Mouse (Mus musculus) granulocyte monocyte progenitor cell, adult 5-6 weeks (primary cell): ENCODE measurements around the gene Tnpo1. TPM values are rescaled to one million over a fixed set of nuclear protein-coding genes. Genes with fewer than 3 reads are reported as not detected.

ENCODE experiments used
- ATAC-seq: replicated peaks from 2 replicates; pipeline ENCODE4 v1.8.0; 2016; ENCODE audit warnings: mild to moderate bottlenecking, moderate TSS enrichment, inconsistent platforms; ENCODE audit not compliant: poor library complexity, severe bottlenecking
- total RNA-seq, 2 experiments: library from RNA; stranded (forward) in 1 of 2; stranded (reverse) in 1 of 2; fragments of 200-712, 200-1000 nt in 1 of 2; fragments of >200 nt in 1 of 2; fragmentation: Nextera tagmentation in 1 of 2; gene quantifications; 2 replicates each; pipeline ENCODE4 v1.2.3; 2014 to 2017

Tnpo1 gene
- total RNA-seq, 2 experiments from 2014 or later, result 119 to 142 TPM

- no peak for ATAC-seq
Measured at GRCm38 (mm10) chr13:98792864-98793263, 133.3 kb downstream of the Tnpo1 start.

- no peak for ATAC-seq
Measured at GRCm38 (mm10) chr13:98791693-98792092, 134.5 kb downstream of the Tnpo1 start.

Other genes starting within 250 kb of the Tnpo1 start
- gene Tmem171, start 231.6 kb downstream of the Tnpo1 start, total RNA-seq (2014; fragmentation: Nextera tagmentation), result not detected in 2 replicates
- not detected in 2 replicates for gene Tmem171, start 231.6 kb downstream of the Tnpo1 start, total RNA-seq (2017)
- gene Fcho2, start 110.9 kb downstream of the Tnpo1 start, total RNA-seq (2014; fragmentation: Nextera tagmentation), result 47.5 and 48.2 TPM in 2 replicates
- gene Fcho2, start 110.9 kb downstream of the Tnpo1 start, total RNA-seq (2017), result 14.7 TPM in 2 replicates
- gene 1700024P04Rik, start 58.2 kb upstream of the Tnpo1 start, total RNA-seq (2014; fragmentation: Nextera tagmentation), result not detected in 2 replicates
- gene 1700024P04Rik, start 58.2 kb upstream of the Tnpo1 start, total RNA-seq (2017), result not detected in 2 replicates